Mouse (Mus musculus) intestine, embryonic 16.5 days (tissue): ENCODE data around the gene P2rx3. TPM values are rescaled to one million over a fixed set of nuclear protein-coding genes. Genes with fewer than 3 reads are reported as not detected.

Experiments
- ATAC-seq: fragments of 200-750 bp; cut with Nextera tagmentation; 2 replicates; pipeline ENCODE4 v1.8.0; 2017; ENCODE audit warnings: moderate TSS enrichment, moderate library complexity
- H3K27ac ChIP-seq: fragments of 300-500 bp; sonication (generic); 2 replicates; pipeline ENCODE4 v1.5.1; 2014; ENCODE audit warnings: mild to moderate bottlenecking, low read length
- H3K27me3 ChIP-seq: fragments of 300-500 bp; sonication (generic); replicated peaks from 2 replicates; pipeline ENCODE4 v1.6.1; 2014; ENCODE audit warnings: low read length, control low read depth, mixed read lengths; ENCODE audit not compliant: control insufficient read depth, insufficient read depth
- H3K36me3 ChIP-seq: fragments of 300-500 bp; sonication (generic); 2 replicates; pipeline ENCODE4 v1.6.1; 2014; ENCODE audit warnings: low read length, control low read depth; ENCODE audit not compliant: control insufficient read depth, insufficient read depth
- H3K4me1 ChIP-seq: fragments of 300-500 bp; sonication (generic); 2 replicates; pipeline ENCODE4 v1.6.1; 2014; ENCODE audit warnings: low read length, control low read depth, mixed read lengths; ENCODE audit not compliant: control insufficient read depth, insufficient read depth
- H3K4me2 ChIP-seq: fragments of 300-500 bp; sonication (generic); 2 replicates; pipeline ENCODE4 v1.6.1; 2014; ENCODE audit warnings: low read depth, low read length, control low read depth
- H3K4me3 ChIP-seq: fragments of 300-500 bp; sonication (generic); 2 replicates; pipeline ENCODE4 v1.5.1; 2014; ENCODE audit warnings: mild to moderate bottlenecking, low read length
- H3K9ac ChIP-seq: fragments of 300-500 bp; sonication (generic); 2 replicates; pipeline ENCODE4 v1.6.1; 2014; ENCODE audit warnings: low read depth, low read length
- H3K9me3 ChIP-seq: fragments of 300-500 bp; sonication (generic); 2 replicates; pipeline ENCODE4 v1.6.1; 2016; ENCODE audit warnings: low read length, control low read depth; ENCODE audit not compliant: control insufficient read depth
- WGBS: fragments of 180-500 bp; shearing (Covaris S2); extraction: QIAGEN DNeasy Blood & Tissue Kit; methylation state at CpG from one replicate; pipeline ENCODE4 v1.1.7; 2014; 5-methylcytosine and 5-hydroxymethylcytosine counted together
- polyA plus RNA-seq: library from polyadenylated mRNA; unstranded; fragments of >200 nt; fragmentation: Nextera tagmentation; extraction: Ambion mirVana; gene quantifications from 2 replicates; pipeline ENCODE4 v1.2.1, GENCODE M21; 2015

P2rx3 gene
- polyA plus RNA-seq, 1 experiment from 2014 or later = 1.1 TPM

- H3K9me3 ChIP-seq = no peaks in the 10 kb centered on the region
- peaks cover 5% of the 10 kb centered on the region for H3K36me3 ChIP-seq
- no peak overlapping the region for H3K27ac ChIP-seq
- no peak overlapping the region for H3K4me2 ChIP-seq
- H3K27me3 ChIP-seq = no peaks in the 10 kb centered on the region
- ATAC-seq = no peak
- no peaks in the 10 kb centered on the region for H3K4me1 ChIP-seq
- no peak overlapping the region for H3K4me3 ChIP-seq
- 93% methylated on average over 1 of the region's 1 CpGs for WGBS
- no peak overlapping the region for H3K9ac ChIP-seq
These were observed 85.0 kb downstream of the P2rx3 start for GRCm38 (mm10) chr2:84952251-84952650.

- no peak overlapping the region for H3K9ac ChIP-seq
- H3K4me3 ChIP-seq = no peak overlapping the region
- H3K4me1 ChIP-seq = no peaks in the 10 kb centered on the region
- no peaks in the 10 kb centered on the region for H3K9me3 ChIP-seq
- 90% methylated on average over 8 of the region's 8 CpGs for WGBS
- H3K27me3 ChIP-seq = no peaks in the 10 kb centered on the region
- H3K27ac ChIP-seq = no peak overlapping the region
- H3K4me2 ChIP-seq = no peak overlapping the region
- peaks cover 5% of the 10 kb centered on the region for H3K36me3 ChIP-seq
- no peak for ATAC-seq
These were observed 86.2 kb downstream of the P2rx3 start for GRCm38 (mm10) chr2:84951027-84951426.

- no peak for ATAC-seq
- no peak overlapping the region for H3K4me2 ChIP-seq
- H3K27ac ChIP-seq = no peak overlapping the region
- H3K4me3 ChIP-seq = no peak overlapping the region
- WGBS = 82% methylated on average over 2 of the region's 2 CpGs
- no peak overlapping the region for H3K9ac ChIP-seq
- no peaks in the 10 kb centered on the region for H3K9me3 ChIP-seq
- no peaks in the 10 kb centered on the region for H3K4me1 ChIP-seq
- no peaks in the 10 kb centered on the region for H3K27me3 ChIP-seq
- H3K36me3 ChIP-seq = peaks cover 5% of the 10 kb centered on the region
These were observed 88.5 kb downstream of the P2rx3 start for GRCm38 (mm10) chr2:84948721-84949120.

Other genes starting within 250 kb of the P2rx3 start
- 47.5 and 49.9 TPM in 2 replicates for gene Ube2l6, start 238.6 kb downstream of the P2rx3 start, polyA plus RNA-seq
- 0.10 and 0.17 TPM in 2 replicates for gene Smtnl1, start 214.8 kb downstream of the P2rx3 start, polyA plus RNA-seq
- 59.7 and 61.5 TPM in 2 replicates for gene Timm10, start 210.5 kb downstream of the P2rx3 start, polyA plus RNA-seq
- gene Slc43a1, start 198.6 kb downstream of the P2rx3 start, polyA plus RNA-seq = 12.8 and 14.6 TPM in 2 replicates
- gene Rtn4rl2, start 150.8 kb downstream of the P2rx3 start, polyA plus RNA-seq = 0.57 and 0.61 TPM in 2 replicates
- gene Slc43a3, start 100.9 kb downstream of the P2rx3 start, polyA plus RNA-seq = 43.7 and 47.7 TPM in 2 replicates
- gene Prg2, start 57.0 kb downstream of the P2rx3 start, polyA plus RNA-seq = 1.0 TPM in 1 of 2 replicates, not detected in the other
- not detected in 2 replicates for gene Prg3, start 49.2 kb downstream of the P2rx3 start, polyA plus RNA-seq
- 212 and 244 TPM in 2 replicates for gene Ssrp1, start 228 bp downstream of the P2rx3 start, polyA plus RNA-seq
- 34.4 and 36.8 TPM in 2 replicates for gene Tnks1bp1, start 10.6 kb upstream of the P2rx3 start, polyA plus RNA-seq
- gene Aplnr, start 98.8 kb upstream of the P2rx3 start, polyA plus RNA-seq = 61.8 and 62.0 TPM in 2 replicates
- 3.4 and 4.0 TPM in 2 replicates for gene Lrrc55, start 159.7 kb upstream of the P2rx3 start, polyA plus RNA-seq